Mouse (Mus musculus) large intestine, adult 2 months (tissue): Measurements from ENCODE around the gene Retreg3. TPM values are rescaled to one million over a fixed set of nuclear protein-coding genes. Genes with fewer than 3 reads are reported as not detected.

Experiments used
- DNase-seq: peaks from one replicate; pipeline ENCODE4 v3.0.0-alpha.2; 2012; ENCODE audit warnings: low read depth, low spot score
- WGBS: fragments of 180-500 bp; shearing (Covaris S2); methylation state at CpG from one replicate; pipeline ENCODE4 v1.1.7; 2018; 5-methylcytosine and 5-hydroxymethylcytosine counted together
- polyA plus RNA-seq: library from polyadenylated mRNA; depleted of rRNA; stranded (reverse); fragments of >200 nt; gene quantifications from 2 replicates; pipeline ENCODE4 v1.2.3, GENCODE M21; 2012

The Retreg3 gene
- polyA plus RNA-seq, 1 experiment = 53.7 TPM

DNA sequence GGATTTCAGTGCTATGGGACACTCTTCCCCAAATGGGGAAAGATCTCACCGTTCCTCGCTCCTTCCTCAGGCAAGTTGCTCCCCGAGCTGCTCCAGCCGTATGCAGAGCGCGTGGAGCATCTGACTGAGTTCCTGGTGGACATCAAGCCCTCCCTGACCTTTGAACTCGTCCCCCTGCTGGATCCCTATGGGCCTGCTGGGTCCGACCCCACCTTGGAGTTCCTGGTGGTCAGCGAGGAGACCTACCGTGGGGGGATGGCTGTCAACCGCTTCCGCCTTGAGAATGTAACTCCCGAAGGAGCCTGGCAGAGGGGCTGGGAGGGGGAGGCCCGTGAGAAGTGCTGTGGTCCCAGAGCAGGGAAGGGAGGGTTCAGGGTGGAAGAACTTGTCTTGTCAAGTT is 35.4 kb downstream of the Retreg3 start:
- WGBS = 91% methylated on average over 14 of the region's 14 CpGs
- no peak for DNase-seq

GRCm38 (mm10) chr11:101083083-101083697 is 36.5 kb downstream of the Retreg3 start:
- WGBS = 17% methylated on average over 19 of the region's 19 CpGs
- DNase-seq = no peak

DNA sequence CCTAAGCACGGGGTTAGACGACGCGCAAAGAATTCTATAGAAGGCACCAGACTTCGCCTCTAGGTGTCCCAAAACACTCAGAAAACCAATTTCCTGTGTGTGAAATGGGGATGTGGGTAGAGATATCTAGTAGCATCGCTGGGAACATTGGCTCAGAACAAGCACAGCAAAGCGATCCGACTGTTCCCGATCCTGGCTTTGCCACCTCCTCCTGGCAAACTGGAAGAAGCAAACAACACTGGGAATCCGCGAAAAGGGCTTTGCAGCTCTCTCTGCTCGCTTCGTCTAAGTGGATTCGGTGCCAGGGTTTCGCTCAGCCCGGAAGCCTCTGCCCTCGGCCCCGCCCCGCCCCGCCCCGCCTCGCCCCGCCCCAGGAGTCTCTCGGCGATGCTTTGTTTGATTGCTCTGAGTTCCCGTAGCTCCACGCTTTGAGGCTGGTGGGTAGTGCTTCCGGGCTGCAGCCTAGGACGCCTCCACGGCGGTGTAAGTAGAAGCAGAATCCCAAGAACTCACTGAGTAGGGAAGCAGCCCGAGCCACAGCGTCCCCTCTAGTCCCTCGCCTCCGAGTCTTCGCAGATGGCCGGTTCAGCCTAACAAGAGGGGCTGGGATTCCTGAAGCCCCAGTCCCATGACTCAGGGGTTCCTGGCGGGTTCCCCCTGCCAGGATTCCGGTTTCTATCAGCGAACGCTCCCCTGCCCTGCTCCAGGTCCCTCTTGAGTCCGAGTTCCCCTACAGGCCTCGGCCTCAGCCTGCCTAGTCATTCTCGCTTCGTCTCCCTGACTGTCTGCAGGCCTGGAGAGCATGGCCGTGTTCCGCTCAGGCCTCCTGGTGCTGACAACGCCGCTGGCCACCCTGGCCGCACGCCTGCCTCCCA is 37.2 kb downstream of the Retreg3 start, which contains the start of gene Coasy:
Gene Coasy (plus strand): TSS at position 358 of the 875 bp plus-strand sequence.
- DNase-seq = no peak
- WGBS = under 1% methylated on average over 51 of the region's 51 CpGs

GRCm38 (mm10) chr11:101081659-101082058 is 38.0 kb downstream of the Retreg3 start:
- 5% methylated on average over 10 of the region's 10 CpGs for WGBS
- no peak for DNase-seq

DNA sequence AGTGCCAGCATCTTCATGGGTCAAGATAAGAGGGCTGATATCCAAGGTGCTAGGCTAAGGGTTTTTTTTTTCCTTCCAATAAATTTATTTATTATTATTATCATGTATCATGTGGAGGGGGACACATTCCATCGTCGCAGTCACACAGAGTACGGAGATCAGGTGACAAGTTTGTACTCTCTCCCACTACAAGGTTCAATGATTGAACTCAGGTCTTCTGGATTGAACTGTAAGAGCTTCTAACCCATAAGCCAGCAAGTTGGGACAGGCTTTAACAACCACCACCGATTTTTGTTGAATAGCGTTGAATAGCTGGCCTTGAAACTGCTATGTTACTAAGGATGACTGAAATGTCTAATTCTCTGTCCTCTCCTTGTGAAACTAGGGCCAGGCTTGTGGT is 39.3 kb downstream of the Retreg3 start:
- DNase-seq = no peak
- 80% methylated on average over 5 of the region's 5 CpGs for WGBS

DNA sequence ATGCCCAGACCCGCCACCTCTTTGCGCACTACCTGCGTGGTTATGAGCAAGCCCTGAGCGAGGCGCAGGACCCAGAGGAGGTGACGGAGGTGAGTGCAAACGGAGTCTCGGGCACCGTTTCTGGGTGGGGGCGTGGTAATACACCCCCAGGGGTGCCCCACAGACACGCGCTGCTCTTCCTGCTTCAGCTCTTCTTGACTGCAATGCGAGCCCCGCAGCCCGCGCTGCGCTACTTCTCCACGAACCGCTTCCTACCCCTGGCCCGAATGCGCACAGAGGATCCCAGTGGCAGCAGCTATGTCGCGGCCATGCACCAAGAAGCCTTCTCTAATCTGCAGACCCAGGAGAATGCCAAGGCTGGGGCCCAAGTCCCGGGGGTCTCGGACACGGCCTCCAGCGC is 39.9 kb downstream of the Retreg3 start:
- DNase-seq = no peak
- WGBS = 22% methylated on average over 27 of the region's 27 CpGs

GRCm38 (mm10) chr11:101078121-101078520 is 41.6 kb downstream of the Retreg3 start, which contains the start of gene Hsd17b1:
Hsd17b1 (plus strand) TSS chr11:101078411.
- 75% methylated on average over 9 of the region's 9 CpGs for WGBS
- no peak for DNase-seq

DNA sequence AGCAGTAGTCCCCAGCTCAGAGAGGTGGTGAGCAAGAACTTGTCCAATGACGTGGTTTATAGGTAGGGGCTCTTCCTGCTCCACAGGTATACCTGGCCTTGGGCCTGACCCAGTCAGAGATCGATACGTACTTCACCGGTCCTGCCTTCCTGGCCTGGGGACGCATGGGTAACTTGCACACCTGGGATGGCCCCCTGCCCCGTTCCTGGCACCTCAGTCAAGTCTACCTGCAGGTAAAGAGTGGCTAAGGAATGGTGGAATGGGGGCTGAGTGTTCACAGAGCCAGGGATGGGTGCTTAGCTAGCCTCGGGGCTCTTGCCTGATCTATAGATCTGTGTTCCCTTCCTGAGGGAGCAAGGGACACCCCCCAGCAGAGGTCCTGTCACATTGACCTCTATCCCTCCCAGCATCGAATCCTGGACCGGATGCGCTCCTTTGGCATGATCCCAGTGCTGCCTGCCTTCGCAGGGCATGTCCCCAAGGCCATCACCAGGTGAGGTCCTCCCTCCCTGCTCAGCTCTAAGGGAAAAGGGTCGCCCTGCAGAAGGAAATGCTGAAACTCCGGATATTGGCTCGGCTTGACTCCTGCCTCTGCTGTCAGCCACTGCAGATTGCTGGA is 47.8 kb downstream of the Retreg3 start:
- DNase-seq = no peak
- WGBS = 86% methylated on average over 14 of the region's 14 CpGs

- DNase-seq = no peak
- 73% methylated on average over 6 of the region's 6 CpGs for WGBS
Observed at GRCm38 (mm10) chr11:101070987-101071386, 48.7 kb downstream of the Retreg3 start.

DNA sequence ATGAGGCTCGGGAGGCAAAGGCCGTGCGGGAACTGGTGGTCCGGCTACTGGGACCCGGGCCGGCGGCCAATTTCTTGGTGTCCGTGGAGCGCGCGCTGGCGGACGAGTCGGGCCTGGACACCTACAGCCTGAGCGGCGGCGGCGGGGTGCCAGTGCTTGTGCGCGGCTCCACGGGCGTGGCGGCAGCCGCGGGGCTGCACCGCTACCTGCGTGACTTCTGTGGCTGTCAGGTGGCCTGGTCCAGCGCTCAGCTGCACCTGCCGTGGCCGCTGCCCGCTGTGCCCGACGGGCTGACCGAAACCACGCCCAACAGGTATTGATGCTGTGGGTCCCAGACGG is 49.5 kb downstream of the Retreg3 start:
- DNase-seq = no peak
- under 1% methylated on average over 36 of the region's 36 CpGs for whole genome bisulfite sequencing

DNA sequence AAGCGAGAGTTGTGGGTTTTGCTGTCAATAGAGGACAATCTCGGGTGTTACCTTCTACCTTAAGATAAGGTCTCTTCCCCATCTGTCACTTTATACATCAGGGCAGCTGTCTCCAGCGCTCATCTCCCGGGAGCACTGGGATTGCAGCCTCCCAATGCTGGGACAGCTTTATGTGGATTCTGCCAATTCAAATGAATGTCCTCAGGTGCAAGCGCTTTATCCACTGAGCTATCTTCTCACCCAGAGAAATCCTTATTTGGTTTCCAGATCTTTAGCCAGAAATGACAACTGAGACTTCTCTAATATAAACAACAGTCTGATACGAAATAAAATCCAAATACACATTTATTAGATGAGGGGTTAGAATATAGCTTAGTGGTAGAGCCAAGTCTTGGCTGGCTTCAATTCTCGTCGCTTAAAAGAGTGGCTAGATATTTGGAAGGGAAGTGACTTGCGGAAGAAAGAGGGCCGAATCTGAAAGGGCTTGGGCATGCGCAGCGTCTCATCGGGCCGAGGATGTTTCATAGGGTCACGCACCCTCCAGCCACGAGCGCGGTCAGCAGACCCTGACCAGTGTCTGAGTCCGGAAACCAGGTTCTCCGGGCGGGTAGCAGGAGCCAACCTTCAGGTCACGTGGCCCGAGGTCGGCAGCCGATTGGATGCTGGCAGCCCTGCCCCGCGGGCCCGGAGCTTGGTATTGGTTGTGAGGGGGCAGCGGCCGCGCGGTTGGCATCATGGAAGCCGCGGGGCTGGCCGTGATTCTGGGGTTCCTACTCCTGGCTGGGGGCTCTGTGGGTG is 50.1 kb downstream of the Retreg3 start, which contains the start of gene Naglu:
Gene Naglu (plus strand): TSS at position 622 of the 798 bp plus-strand sequence.
- WGBS = 4% methylated on average over 35 of the region's 35 CpGs
- no peak for DNase-seq

- WGBS = 12% methylated on average over 18 of the region's 18 CpGs
- no peak for DNase-seq
Observed at GRCm38 (mm10) chr11:101066549-101067412, 52.9 kb downstream of the Retreg3 start.

DNA sequence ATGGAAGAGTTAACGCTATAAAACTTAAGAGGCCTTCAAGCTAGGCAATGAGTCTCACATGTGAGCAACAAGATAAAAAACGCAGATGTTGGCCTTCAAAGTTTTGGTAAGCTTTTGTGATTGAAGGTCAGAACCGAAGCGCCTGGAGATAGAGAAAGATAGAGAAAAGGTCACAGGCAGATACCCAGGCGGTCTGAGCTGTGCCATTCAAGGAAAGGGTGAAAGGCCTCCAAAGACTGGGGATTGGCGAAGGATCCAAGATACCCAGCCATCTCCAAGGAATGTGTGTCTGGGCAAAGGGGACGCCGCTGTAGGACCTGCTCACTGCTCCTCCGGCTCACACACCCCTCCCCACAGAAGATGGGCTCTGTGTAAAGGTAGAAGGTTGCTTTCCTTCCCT is 54.7 kb downstream of the Retreg3 start:
- WGBS = 79% methylated on average over 9 of the region's 9 CpGs
- no peak for DNase-seq

DNA sequence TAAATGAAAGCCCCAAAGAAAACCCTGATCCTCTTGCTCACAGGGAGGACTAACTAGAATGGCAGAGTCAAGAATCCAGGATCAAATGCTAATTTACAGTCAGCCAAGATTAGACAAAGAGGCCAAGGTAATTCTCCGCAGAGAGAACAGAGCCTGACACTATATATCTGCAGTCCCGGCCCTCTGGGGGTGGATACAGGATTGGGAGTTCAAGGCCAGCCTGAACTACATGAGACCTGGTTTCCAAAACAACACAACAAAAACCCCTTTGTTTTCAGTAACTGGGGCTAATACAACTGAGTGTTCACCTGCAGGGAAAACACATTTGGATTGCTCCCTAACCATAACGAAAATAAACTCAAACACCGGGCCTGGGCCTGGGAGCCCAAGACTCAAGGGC is 55.2 kb downstream of the Retreg3 start:
- DNase-seq = no peak
- WGBS = 23% methylated on average over 4 of the region's 4 CpGs

- DNase-seq = no peak
- WGBS = 4% methylated on average over 12 of the region's 12 CpGs
Observed at GRCm38 (mm10) chr11:101063676-101064327, 55.9 kb downstream of the Retreg3 start.

GRCm38 (mm10) chr11:101062971-101063675 is 56.6 kb downstream of the Retreg3 start:
- no peak for DNase-seq
- whole genome bisulfite sequencing = 41% methylated on average over 14 of the region's 14 CpGs

DNA sequence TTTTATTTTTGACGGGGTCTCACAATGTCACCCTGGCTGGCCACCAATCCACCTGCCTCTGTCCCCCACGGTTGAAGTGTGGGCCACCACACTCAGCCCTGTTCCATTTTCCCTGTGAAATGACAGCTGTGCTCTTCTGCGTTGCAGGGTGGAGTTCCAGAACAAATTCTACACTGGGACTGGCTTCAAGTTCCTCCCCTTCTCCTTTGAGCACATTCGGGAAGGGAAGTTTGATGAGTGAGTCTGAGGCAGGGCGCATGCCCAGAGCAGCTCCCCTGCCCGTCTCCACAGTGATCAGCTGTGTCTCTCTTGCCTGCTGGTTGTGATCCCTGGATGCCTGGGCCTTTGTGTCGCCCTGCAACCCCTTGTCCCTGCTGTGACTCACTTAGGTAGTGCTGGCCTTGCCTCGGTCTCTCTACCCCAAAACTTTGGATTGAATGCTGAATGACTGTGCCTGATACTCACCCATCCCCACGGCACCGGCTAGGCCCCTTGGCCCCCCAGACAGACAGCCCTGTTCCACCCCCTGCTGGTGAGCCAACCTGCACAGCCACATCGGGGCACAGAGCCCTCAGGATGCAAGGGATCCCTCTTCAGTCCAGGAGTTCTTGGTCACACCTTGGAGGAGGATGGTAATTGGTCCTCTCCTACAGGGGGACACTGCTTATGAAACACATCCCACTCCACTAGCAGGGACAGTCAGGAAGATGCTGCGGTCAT is 57.4 kb downstream of the Retreg3 start:
- DNase-seq = no peak
- 54% methylated on average over 12 of the region's 12 CpGs for WGBS
